Mouse (Mus musculus) cerebellum, postnatal 4 days (tissue): Measurements from ENCODE around the gene Tcp1.
"Not testable (repeated sequence)": the region's sequence is repeated elsewhere in the genome, so short reads cannot be mapped to it uniquely, and the experiment has no call there.

Source experiments
- DNase-seq, 2 experiments: peaks; one replicate each; pipeline ENCODE4 v3.0.0; 2022; ENCODE audit warnings: low spot score in 2 of 2, mixed read lengths in 1 of 2

Tcp1 gene

DNA sequence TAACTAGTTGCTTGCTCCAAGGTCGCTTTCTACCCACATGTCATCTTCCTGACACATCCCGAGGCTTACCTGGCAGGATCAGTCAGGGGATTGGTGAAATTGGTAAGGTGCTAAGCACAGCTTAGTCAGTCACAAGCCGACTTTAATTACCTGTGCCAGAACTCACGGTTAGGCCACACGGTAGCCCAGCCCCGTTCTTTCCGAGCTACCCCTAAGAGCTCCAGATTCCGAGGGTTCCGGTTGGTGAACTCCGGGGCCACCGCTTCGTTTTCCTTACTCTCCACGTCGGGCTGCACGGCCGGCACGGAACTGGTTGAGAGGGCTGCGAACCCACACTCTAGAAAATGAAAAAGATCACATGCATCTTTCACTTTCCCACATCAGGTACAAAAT is at the start of gene Tcp1:
TSS of gene Tcp1 (plus strand) at position 214 of the 393 bp plus-strand sequence.
- no peak for DNase-seq

DNA sequence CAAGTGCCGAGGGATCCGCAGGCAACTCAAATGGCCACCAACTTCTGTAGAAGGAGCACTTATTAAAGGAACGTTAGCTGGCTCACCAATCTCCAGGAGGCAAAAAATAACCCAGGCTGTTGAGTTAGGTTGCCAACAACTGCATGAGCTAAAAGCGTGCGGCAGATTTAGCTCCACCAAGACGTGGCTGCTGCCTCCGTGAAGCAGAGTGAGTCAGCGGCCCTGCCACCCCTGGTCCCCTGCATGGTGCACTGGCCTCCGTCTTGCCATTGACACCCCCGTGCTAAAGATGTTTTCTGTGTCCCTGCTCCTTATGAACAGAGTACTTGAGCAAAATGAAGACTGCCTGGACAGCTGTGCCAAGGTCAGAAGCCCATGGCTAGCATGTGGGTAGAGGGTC is 48.6 kb upstream of the Tcp1 start:
- DNase-seq: no peak

DNA sequence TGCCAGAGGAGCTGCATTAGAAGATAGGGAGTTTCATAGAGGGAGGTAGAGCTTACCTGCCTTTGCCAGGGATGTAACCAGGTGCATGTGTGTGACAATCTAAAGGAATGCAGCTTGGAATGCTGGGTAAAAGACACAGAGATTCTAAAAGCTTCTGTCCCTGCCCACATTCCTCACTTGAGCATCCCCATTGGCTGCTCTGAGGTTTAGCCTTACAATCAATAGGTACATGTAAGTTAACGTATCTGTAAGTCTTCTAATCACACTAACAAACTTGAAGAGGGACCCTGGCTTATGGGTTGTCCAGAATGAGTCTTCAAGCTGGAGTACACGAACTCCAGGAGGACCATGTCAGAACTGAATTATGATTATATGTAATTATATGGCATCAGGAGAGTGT is 47.5 kb upstream of the Tcp1 start, which contains the start of gene Mas1:
TSS of gene Mas1 (minus strand) at position 101 of the 400 bp plus-strand sequence.
- no peak for DNase-seq

DNA sequence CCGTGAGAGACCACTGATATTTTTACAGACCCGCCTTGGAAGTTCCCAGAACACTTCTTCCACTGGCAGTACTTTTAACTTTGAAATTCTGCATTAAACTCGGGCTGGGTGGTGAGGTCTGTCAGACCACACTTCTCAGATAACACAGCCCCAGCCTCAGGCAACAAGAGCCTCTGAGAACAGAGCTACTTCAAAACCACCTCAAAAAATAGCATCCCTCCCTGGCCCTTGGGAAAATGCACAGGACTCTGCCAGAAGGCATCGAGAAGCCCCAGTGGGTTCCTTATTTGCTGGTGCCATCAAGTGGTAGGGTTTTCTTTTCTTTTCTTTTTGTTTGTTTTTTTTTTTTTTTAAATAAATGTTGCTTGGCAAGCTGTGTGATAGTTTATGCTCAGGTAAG is 46.9 kb upstream of the Tcp1 start:
- no peak for DNase-seq

DNA sequence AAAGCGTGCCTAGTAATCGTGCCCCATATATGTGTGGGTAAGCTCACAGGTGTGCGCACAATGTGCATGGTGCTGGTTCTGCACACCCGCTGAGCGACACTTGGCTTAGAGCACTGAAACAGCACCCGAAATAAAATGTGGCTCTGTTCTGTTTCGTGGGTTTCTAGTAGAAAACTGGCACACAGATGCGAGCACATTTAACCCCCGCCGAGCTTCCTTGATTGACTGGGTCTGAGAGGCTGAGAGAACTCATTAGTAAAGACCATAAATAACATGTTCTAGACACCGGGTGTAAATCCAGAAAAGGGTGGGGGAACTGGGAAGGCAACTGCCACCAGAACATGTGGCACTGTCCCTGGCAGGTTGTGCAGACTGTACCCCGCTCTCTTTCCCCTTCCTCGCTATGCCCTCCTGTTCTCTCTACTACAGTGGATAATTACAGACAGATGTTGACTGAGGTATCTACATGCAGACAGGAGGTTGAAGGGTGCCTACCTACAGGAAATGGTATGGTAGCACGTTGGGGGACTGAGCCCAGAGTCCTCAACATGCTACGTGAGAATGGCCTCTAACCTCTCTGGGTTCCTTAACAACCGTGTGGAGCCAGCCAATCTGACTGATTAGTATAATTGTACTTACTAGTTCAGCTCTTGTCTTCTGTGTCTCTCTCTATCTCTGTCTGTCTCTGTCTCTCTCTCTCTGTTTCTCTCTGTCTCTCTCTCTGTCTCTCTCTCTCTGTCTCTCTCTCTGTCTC is 43.0 kb upstream of the Tcp1 start:
- DNase-seq: no peak

DNA sequence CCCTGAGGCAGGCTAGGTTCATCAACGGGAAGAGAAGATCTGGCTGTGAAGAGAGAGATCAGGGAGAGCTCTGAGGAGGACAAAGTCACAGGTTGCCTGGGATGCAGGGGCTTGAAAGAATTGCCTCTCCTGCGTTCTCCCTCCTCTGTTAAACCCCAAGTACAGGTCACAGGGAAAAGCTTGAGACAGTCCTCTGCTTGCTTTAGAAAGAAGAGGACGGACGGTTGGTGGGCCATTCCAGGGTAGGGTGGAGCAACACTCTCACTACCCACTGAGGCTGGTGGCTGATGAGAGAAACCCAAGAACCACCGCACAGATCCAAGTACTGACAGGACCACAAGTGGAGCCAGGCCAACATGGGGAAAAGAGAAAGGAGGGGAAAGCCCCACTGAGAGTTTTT is 39.8 kb upstream of the Tcp1 start, which contains the start of gene Mrgprh:
TSS of gene Mrgprh (plus strand) at position 301 of the 400 bp plus-strand sequence.
- no peak for DNase-seq

DNA sequence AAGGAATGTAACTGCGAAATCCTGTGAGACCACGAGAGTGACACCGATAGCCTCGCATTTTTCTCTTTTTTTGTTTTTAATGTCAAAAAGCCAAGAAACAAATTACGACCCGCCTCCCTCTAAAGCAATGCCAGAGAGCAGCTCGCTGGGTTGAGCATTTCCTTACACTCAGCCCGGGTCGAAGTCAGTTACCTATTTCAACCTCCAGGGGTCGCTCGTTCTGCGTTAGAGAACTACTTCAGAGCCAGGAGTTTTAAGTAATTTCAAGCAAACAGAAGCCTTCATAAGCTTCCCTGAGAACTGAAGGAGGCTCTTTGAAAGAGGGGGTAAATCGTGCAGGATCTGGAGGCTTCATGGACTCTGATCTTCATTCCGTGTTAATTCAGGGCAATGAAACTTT is 35.3 kb upstream of the Tcp1 start:
- DNase-seq: peak; percentile 70 to 82

DNA sequence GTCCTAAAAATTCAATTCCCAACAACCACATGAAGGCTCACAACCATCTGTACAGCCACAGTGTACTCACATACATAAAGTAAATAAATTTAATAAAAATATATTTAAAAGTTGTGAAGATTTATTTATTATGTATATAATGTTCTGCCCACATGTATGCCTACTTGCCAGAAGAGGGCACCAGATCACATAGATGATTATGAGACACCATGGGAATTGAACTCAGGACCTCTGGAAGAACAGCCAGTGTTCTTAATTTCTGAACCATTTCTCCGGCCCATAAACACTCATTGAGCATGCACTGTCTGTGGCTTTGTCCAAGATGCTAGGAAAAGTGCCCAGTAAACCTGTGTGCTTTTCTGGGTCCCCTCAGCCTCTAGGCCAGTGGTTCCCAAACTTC is 34.3 kb upstream of the Tcp1 start:
- no peak for DNase-seq

DNA sequence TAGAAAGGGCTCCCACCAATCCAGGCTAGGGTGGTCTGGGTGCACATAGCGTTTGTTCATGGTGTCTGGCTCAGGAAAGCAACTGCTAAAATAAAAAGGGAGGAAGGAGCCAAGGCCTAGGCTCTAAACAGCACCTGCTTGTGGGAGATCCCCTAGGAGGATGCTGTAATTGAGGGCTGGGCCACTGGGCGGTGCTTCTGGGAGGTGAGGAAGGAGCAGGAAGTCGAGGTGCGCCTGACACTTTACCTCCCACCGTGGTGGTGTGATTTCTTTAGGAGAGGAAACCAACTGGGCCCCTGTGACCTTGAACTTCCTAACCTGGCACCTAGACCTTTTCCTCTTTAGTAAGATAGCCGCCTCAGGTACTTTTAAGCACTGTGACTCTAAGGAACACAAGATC is 28.9 kb upstream of the Tcp1 start:
- DNase-seq: no peak

DNA sequence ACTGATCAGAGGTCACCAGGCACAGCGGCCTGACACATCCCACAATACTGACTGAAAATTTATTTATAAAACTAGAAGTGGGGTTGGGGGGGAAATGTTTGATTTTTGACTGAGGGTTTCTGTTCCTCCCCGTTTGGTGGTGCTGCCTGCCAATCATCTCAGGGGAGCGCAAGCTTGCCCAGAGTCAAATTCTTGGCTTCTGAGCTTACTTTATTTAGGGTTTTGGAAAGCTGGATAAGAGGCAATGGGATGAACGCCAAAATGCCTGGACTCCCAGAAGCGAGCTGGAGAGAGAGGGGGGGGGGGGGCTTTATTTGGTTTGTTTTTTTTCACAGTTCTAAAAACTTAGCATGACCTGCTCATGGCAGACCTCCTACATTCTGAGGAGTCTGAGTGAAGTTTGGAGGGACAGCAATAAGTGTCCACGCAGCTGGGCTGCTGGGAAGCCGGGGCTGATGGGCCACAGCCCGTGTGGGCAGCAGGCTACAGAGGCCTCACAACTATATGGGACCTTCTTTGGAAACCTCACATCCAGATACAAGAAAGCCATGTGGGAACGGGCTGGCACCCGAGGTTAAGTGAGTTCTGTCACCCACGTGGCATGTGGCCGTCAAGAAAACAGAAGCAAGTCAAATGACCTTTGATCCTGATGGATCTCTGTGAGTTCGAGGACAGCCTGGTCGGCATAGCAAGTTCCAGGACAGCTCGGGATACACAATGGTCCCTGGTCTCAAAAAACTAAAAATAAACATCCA is 28.3 kb upstream of the Tcp1 start:
- DNase-seq: no peak

DNA sequence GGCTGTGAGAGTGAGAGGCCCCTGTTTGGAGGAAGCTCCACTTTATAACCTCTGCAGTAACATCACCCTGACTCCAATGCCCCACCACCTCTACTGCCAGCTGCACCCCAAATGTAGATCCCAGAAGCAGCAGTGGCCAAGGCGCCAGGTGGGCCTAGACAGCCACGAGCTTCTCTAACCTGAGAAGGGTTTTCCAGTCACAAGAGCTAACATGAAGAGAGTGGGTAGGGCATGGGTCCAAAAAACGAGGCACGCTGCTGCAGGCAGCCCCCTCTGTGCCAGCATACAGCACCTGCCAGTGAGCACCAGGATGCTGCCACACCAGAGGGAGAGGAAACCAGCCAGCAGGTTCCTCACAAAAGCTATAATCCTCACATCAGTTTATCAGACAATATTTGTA is 24.4 kb upstream of the Tcp1 start:
- no peak for DNase-seq

DNA sequence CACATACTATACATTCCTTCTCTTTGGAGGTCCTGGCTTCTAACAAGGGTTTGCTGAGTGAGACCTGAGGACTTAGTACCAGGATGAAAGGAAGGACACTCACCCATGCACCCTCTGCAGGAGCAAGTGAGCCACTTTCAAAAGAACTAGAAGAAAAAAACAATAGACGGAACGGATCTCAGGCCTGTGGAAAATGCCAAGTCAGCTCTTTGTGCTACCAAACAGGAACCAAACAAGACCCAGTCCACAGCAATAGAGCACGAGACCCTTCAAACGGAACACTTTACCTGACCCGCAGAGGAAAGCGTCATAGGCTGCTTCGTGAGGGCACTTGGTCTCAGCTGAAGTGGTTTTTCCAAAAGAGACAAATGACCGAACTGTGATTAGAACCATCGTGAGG is 23.5 kb upstream of the Tcp1 start:
- no peak for DNase-seq

DNA sequence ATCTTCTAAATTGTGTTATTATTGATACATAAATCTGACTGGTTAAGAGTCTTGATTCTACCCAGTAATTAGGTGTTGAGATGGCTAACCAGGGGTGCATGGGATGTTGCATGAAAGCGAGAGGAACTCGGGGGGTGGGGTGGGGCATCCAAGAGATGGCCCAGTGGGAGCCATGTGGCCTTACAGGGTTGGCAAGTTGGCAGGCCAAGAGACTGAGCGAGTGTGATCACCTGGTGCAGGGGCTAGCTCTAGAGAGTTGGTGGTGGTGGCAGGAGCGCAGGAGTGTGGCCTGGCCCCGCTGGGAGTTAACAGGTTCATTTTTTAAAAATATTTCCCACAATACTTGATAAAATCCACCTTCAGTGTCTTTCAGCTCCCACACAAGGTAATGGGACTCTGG is 17.8 kb upstream of the Tcp1 start:
- no peak for DNase-seq

DNA sequence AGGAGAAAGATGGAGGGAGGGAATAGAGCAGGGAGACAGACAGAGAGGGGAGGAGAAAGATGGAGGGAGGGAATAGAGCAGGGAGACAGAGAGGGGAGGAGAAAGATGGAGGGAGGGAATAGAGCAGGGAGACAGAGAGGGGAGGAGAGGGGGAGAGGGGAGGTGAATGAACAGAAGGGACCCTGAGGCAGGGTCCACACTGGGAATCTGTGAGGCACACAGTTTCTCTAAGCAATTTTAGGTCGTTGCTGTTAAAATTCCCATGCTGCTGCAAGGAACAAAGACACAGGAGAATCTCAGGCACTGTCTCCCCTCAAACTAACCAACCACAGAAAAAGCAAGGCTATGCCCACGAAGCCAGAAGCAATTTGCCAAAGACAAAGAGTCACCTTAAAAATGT is 16.9 kb upstream of the Tcp1 start:
- not testable (repeated sequence) for DNase-seq

DNA sequence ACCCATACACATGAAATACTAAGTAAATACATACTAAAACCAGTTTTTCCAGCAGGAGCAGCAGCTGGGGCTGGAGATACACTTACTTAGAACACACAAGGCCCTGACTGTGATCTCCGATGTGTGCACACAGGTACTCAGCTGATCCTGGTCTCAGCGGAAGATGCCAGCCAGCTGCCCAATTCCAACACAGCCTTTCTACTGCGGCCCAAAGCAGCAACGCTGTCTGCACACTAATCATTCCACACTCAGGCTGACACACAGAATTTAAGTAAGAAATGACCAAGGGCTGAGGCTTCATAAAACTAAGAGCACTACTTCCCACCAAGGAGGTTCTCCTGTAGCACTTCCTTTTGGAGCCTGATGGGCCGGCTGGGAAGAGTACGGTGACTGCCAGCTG is 13.2 kb upstream of the Tcp1 start:
- no peak for DNase-seq

DNA sequence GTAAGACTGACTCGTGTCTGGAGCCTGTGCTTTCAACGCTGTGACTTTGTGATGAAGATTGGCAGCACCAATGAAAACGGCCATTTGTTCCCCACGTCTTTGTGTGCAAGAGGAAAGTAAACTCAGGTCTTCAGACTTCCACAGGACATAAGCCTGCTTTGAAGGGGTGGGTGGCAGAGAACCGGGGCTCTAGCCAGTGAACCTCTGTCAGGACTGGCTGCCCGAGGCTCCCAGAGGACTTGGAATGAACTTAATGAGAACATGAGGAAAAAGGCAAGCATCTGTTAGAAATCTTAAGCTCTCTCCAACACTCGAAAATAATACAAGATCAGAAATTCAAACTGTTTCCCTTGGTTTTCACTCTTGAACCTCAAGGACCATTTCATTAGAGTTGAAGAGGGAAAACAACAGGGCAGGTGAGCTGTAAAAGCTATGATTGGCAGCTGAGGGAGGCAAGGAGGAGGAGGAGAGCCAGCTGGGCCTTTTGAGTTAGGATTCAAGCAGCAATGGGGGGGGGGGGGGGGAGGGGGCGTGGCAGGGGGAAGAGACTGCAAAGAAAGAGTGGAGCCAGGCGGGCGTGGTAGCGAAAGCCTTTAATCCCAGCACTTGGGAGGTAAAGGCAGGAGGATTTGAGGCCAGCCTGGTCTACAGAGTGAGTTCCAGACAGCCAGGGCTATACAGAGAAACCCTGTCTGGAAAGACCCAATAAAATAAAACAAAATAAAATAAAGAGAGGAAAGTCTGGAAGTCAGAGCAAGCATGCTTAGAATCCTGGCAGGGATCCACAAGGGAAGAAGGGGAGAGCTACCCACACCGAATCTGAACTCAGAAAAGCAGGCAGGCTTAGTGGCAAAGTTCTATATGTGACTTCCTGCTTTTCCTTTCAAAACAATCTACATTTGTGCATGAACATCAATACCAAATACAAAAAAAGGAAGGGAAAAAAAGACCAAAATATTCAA is 11.8 kb upstream of the Tcp1 start:
- DNase-seq: no peak

DNA sequence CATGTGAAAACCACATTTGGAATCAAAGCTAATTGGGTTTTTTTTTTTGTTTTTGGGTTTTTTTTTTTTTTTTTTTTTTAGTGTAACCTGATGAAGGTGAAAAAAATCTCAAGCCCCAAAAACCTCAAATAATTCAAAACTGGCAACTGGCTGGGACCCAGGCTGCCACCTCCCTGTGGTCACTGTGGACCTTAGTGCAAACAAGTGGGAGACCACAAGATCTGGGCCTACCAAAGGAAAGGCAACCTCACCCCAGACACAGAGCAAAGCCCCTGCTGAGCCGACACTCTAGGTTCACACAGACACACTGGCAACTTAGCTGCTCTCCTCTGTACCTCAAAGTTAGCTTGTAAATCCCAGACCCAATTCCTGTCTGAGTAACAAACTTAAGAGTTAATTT is 11.2 kb upstream of the Tcp1 start:
- DNase-seq: no peak

DNA sequence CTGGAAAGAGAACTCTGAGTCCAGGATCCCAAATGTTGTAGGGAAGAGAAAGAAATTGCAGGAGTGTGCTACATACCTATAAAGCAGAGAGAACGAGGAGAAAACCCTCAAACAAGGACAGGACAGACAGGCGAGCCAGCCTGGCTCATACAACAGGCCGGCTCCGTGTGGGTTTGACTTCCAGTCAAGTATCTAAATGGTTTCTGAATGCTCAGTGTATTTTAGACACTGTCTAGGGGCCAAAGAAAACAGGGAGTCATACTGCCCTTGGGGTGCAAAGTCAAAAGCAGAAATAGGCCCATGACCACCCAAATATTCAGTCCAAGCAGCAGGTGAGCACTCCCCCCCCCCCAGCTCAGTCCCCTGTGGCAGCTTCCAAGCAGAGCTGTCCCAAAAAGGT is 9.7 kb upstream of the Tcp1 start:
- DNase-seq: no peak

DNA sequence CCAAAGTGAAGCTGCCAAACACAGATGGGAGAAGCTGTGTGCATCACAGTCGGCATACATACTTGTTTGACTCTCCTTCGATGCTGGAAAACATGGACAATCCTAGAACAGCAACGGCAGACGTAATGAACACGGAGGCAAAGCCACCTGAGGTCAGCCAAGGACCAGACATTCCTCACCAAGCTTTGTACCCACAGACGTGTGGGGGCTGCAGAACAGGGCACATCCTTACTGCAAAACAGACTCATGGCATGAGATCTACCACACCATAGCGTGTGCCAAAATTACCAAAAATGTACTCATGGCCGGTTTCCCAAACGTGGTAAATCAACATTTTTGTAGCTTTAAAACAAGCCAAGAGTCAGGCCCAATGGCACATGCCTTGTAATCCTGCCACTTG is 9.1 kb upstream of the Tcp1 start:
- no peak for DNase-seq

DNA sequence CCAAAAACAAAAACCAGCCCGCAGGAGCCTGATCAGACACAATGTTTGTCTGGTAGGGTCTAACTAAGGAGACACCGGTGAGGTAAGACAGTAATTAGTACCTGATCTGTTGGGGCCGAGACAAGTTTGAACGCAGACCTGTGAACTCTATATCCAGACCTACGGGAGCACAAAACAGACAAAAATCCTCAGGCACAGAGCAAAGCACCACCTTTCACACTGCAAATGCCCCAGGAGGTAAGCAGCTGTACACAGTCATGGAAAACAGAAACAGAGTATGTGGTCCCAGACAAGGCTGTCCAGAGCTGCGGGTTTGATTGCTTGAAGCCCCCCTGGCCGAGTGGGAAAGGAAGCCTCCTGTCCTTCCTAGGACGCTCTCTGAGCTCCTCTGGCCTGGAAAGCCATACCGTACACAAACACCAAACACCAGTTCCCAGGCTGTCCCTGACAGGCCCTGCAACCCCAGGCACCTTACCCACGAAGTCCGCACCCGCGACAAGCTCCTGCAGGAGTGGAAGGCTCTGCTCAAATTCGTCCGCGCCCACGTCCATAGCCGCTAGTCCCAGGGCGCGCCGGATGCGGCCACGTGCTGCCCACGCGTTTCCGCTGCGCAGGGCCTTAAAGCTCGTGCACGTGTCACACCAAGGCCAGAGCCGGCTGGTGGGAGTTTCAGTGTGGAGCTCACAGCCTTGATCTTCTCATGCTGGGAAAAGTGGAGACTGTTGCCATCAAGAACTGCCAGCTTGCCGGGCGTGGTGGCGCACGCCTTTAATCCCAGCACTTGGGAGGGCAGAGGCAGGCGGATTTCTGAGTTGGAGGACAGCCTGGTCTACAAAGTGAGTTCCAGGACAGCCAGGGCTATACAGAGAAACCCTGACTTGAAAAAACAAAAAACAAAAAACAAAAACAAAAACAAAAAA is 5.9 kb upstream of the Tcp1 start, which contains the start of gene Pnldc1:
TSS of gene Pnldc1 (minus strand) at position 870 of the 920 bp plus-strand sequence.
- no peak for DNase-seq

DNA sequence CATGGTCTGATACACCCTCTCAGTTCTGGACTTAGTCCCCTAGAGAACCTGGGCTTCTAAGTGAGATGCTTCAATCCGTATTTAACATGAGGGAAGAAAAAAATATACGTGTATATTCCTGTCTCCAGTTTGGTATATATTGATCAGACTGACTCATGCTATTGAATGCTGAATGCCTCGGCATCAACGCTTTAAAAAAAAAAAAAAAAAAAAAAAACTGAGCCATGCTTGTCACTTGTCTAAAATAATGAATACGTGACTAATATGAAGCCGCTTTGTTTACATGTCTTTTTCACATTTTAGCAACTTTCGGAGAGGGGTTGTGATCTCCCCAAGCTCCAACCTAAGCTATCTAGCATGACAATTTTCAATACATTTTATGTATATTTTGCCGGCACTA is 5.1 kb upstream of the Tcp1 start:
- DNase-seq: no peak
